13 mouse cellular contexts compared by ENCODE assay signal in genomic region chr4:153360868-153361545, GRCm38 (mm10).
DNase-seq lines count a peak whose midpoint lies in the region; ATAC-seq and TF ChIP-seq lines count a peak whose summit lies in the region.
"Had no signal": no experiment of that assay in that cellular context is flagged by ENCODE, and none has a peak within 500 bp of the region (broad histone marks: within the 10 kb centered on the region; RNA-seq: fewer than 3 reads in every experiment).

No protein-coding gene starts in this region.

- no peaks in the 10 kb centered on the region for H3K36me3 ChIP-seq in midbrain, postnatal 0 days (ENCODE audit: insufficient read depth, low read length)
- H3K36me3 ChIP-seq in midbrain, embryonic 15.5 days (replicated peaks), result no peaks in the 10 kb centered on the region
- H3K36me3 ChIP-seq in hindbrain, embryonic 10.5 days, result no peaks in the 10 kb centered on the region
- H3K36me3 ChIP-seq in neural tube, embryonic 15.5 days, result no peaks in the 10 kb centered on the region
- H3K36me3 ChIP-seq: neural tube, embryonic 12.5 days had no signal

- peak; percentile 15 for DNase-seq in adrenal gland, postnatal 14 days
- DNase-seq in adrenal gland, adult (ENCODE audit: inconsistent age in 2 of 2, low spot score in 1 of 2), result no peak
- DNase-seq in midbrain, postnatal 0 days (ENCODE audit: low spot score), result peak; percentile 85
- DNase-seq in hindbrain, embryonic 10.5 days (ENCODE audit: low spot score), result peak; percentile 25
- DNase-seq in yolk sac, embryonic 10.5 days (ENCODE audit: low spot score), result no peak
- DNase-seq in heart, adult 8-10 months (ENCODE audit: low spot score), result no peak
- DNase-seq: adrenal gland, postnatal 36 days; kidney, postnatal 14 days; right cerebral cortex, postnatal 14 days had no signal

- no peak for TF ChIP-seq CTCF in midbrain, postnatal 0 days (IDR thresholded peaks at IDR 0.05)

- H3K4me2 ChIP-seq in midbrain, postnatal 0 days (ENCODE audit: low read depth, low read length, poor library complexity, severe bottlenecking), result no peak overlapping the region
- no peak overlapping the region for H3K4me2 ChIP-seq in midbrain, embryonic 15.5 days
- H3K4me2 ChIP-seq in neural tube, embryonic 15.5 days, result no peak overlapping the region
- H3K4me2 ChIP-seq: liver, embryonic 11.5 days; neural tube, embryonic 12.5 days had no signal

- no peak for ATAC-seq in midbrain, postnatal 0 days (ENCODE audit: low FRiP score)
- no peak for ATAC-seq in midbrain, embryonic 15.5 days (replicated peaks)
- ATAC-seq in neural tube, embryonic 15.5 days (ENCODE audit: low FRiP score), result no peak

- no peak overlapping the region for H3K9ac ChIP-seq in midbrain, postnatal 0 days (replicated peaks; ENCODE audit: low read length, poor library complexity, severe bottlenecking)
- no peak overlapping the region for H3K9ac ChIP-seq in midbrain, embryonic 15.5 days
- H3K9ac ChIP-seq in neural tube, embryonic 15.5 days (replicated peaks), result no peak overlapping the region
- H3K9ac ChIP-seq: neural tube, embryonic 12.5 days had no signal

- H3K9me3 ChIP-seq in midbrain, postnatal 0 days (ENCODE audit: low read length), result no peaks in the 10 kb centered on the region
- no peaks in the 10 kb centered on the region for H3K9me3 ChIP-seq in midbrain, embryonic 15.5 days
- no peaks in the 10 kb centered on the region for H3K9me3 ChIP-seq in hindbrain, embryonic 10.5 days
- no peaks in the 10 kb centered on the region for H3K9me3 ChIP-seq in neural tube, embryonic 15.5 days (replicated peaks)
- H3K9me3 ChIP-seq: neural tube, embryonic 12.5 days had no signal

- no peak overlapping the region for H3K4me3 ChIP-seq in midbrain, postnatal 0 days (ENCODE audit: low read depth, low read length)
- no peak overlapping the region for H3K4me3 ChIP-seq in midbrain, embryonic 15.5 days
- H3K4me3 ChIP-seq in hindbrain, embryonic 10.5 days, result no peak overlapping the region
- H3K4me3 ChIP-seq in neural tube, embryonic 15.5 days (replicated peaks), result no peak overlapping the region
- H3K4me3 ChIP-seq: neural tube, embryonic 12.5 days had no signal

- no peaks in the 10 kb centered on the region for H3K4me1 ChIP-seq in midbrain, postnatal 0 days (ENCODE audit: insufficient read depth, low read length)
- peaks cover 10% of the 10 kb centered on the region for H3K4me1 ChIP-seq in midbrain, embryonic 15.5 days
- H3K4me1 ChIP-seq in hindbrain, embryonic 10.5 days (replicated peaks), result peaks cover 24% of the 10 kb centered on the region; the same call in 1 of the 2 replicates
- H3K4me1 ChIP-seq in neural tube, embryonic 15.5 days, result peaks cover 40% of the 10 kb centered on the region

- H3K27me3 ChIP-seq in midbrain, postnatal 0 days (ENCODE audit: insufficient read depth, low read length), result no peaks in the 10 kb centered on the region
- H3K27me3 ChIP-seq in midbrain, embryonic 15.5 days (replicated peaks), result no peaks in the 10 kb centered on the region
- H3K27me3 ChIP-seq in hindbrain, embryonic 10.5 days (ENCODE audit: insufficient read depth, poor library complexity, severe bottlenecking), result no peaks in the 10 kb centered on the region
- H3K27me3 ChIP-seq in neural tube, embryonic 15.5 days (replicated peaks), result no peaks in the 10 kb centered on the region
- H3K27me3 ChIP-seq: neural tube, embryonic 12.5 days had no signal

- H3K27ac ChIP-seq in midbrain, postnatal 0 days (ENCODE audit: low read depth, low read length), result no peak overlapping the region
- no peak overlapping the region for H3K27ac ChIP-seq in midbrain, embryonic 15.5 days
- no peak overlapping the region for H3K27ac ChIP-seq in hindbrain, embryonic 10.5 days
- H3K27ac ChIP-seq in neural tube, embryonic 15.5 days (replicated peaks), result peak overlapping the region; percentile 29; the same call in 1 of the 2 replicates
- H3K27ac ChIP-seq: neural tube, embryonic 12.5 days had no signal

- 54% methylated on average over 13 of the region's 13 CpGs for WGBS in midbrain, postnatal 0 days
- WGBS in midbrain, embryonic 15.5 days, result 63% methylated on average over 13 of the region's 13 CpGs
- 66% methylated on average over 13 of the region's 13 CpGs for whole genome bisulfite sequencing in hindbrain, embryonic 10.5 days
- 22% methylated on average over 13 of the region's 13 CpGs for WGBS in neural tube, embryonic 15.5 days

Comparison
In these comparisons a context has a peak if more than half of its experiments do, and no peak if none do; other contexts are left out.
1. DNase-seq: peak in adrenal gland, postnatal 14 days (single experiment), midbrain, postnatal 0 days (single experiment) and hindbrain, embryonic 10.5 days (single experiment); none in adrenal gland, adult (0 of 2), yolk sac, embryonic 10.5 days (single experiment) and heart, adult 8-10 months (single experiment).